Comparison of ENCODE assay signal across 10 mouse cellular contexts in the genomic region with DNA sequence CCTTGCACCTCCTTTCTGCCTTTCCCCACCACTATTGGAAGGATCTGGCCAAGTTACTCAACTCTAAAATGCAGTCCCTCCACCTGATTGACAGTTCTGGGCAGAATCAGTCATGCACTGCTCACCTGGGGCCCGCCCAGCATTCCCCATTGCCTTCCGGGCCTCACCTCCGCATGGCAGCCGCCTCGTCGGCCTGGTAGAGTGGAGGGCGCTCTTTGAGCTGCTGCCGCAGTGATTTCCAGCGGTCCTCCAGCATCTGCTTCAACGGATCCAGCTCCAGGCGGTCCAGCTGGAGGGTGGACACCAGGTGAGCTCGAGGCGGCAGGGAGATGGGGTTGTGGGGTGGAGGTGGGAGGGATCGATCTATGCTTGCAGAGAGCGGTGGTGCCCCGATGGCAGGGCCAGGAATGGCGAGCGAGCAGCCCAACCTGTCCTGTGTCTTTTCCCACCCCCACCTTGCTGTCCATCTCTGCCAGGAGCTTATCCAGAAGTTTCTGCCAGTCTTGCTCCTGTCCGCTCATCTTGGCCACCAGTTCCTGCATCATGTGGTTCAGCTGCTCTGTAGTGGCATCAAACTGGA. TPM values are rescaled to one million over a fixed set of nuclear protein-coding genes. Genes with fewer than 3 reads are reported as not detected.
DNase-seq lines count a peak whose midpoint lies in the region; ATAC-seq and TF ChIP-seq lines count a peak whose summit lies in the region.
"Had no signal": no experiment of that assay in that cellular context is flagged by ENCODE, and none has a peak within 500 bp of the region (broad histone marks: within the 10 kb centered on the region; RNA-seq: fewer than 3 reads in every experiment).

No protein-coding gene starts in this region.

- no peak overlapping the region for H3K27ac ChIP-seq in gastrocnemius, adult 2 months
- H3K27ac ChIP-seq in neural tube, embryonic 13.5 days (replicated peaks): no peak overlapping the region
- H3K27ac ChIP-seq in limb, embryonic 10.5 days: peak overlapping the region; percentile 50; the same call in 1 of the 2 replicates
- H3K27ac ChIP-seq in stomach, embryonic 16.5 days (ENCODE audit: low read length): no peak overlapping the region
- H3K27ac ChIP-seq: heart, embryonic 15.5 days had no signal

- peak; percentile 13 for DNase-seq in gastrocnemius, adult 2 months
- DNase-seq in gastrocnemius, adult 8-10 months (ENCODE audit: low spot score in 2 of 2): no peak
- no peak for DNase-seq in neural tube, embryonic 10.5 days (ENCODE audit: extremely low spot score, low spot score)
- DNase-seq in limb, embryonic 10.5 days (ENCODE audit: low spot score): no peak
- DNase-seq in cerebellum, adult 9-11 months: no peak
- no peak for DNase-seq in spleen, postnatal 4 days (ENCODE audit: low spot score in 2 of 2)

- intact Hi-C loops in gastrocnemius, adult 2 months (cut with DNase I): loop anchor here (1.0 to 5.0 kb wide), 2 partner anchors 127 to 219 kb away; no protein-coding TSS in a partner anchor

- 0 out of 2 replicates have a peak, but pooled peaks cover 9% of the 10 kb centered on the region for H3K9me3 ChIP-seq in neural tube, embryonic 13.5 days
- H3K9me3 ChIP-seq in limb, embryonic 10.5 days (replicated peaks): no peaks in the 10 kb centered on the region
- H3K9me3 ChIP-seq in stomach, embryonic 16.5 days (replicated peaks; ENCODE audit: control insufficient read depth, low read length): no peaks in the 10 kb centered on the region
- H3K9me3 ChIP-seq: heart, embryonic 15.5 days had no signal

- H3K4me2 ChIP-seq in neural tube, embryonic 13.5 days: no peak overlapping the region
- H3K4me2 ChIP-seq in stomach, embryonic 16.5 days (ENCODE audit: low read depth, low read length): peak overlapping the region; percentile 50

- 22% methylated on average over 19 of the region's 19 CpGs for WGBS in neural tube, embryonic 13.5 days
- WGBS in limb, embryonic 10.5 days: 14% methylated on average over 19 of the region's 19 CpGs
- 13% methylated on average over 19 of the region's 19 CpGs for WGBS in stomach, embryonic 16.5 days

- ATAC-seq in neural tube, embryonic 13.5 days (ENCODE audit: low read depth): peak; percentile 4; the same call in 1 of the 2 replicates
- peak; percentile 13; the same call in 1 of the 2 replicates for ATAC-seq in stomach, embryonic 16.5 days (ENCODE audit: insufficient read depth, low FRiP score)

- no peaks in the 10 kb centered on the region for H3K36me3 ChIP-seq in neural tube, embryonic 13.5 days
- H3K36me3 ChIP-seq in limb, embryonic 10.5 days: 0 out of 2 replicates have a peak, but pooled peaks cover under 1% of the 10 kb centered on the region
- no peaks in the 10 kb centered on the region for H3K36me3 ChIP-seq in stomach, embryonic 16.5 days (ENCODE audit: control insufficient read depth, insufficient read depth, low read length)
- H3K36me3 ChIP-seq: heart, embryonic 15.5 days had no signal

- peaks cover 12% of the 10 kb centered on the region for H3K4me1 ChIP-seq in neural tube, embryonic 13.5 days (replicated peaks)
- H3K4me1 ChIP-seq in limb, embryonic 10.5 days: peaks cover 46% of the 10 kb centered on the region
- peaks cover 6% of the 10 kb centered on the region for H3K4me1 ChIP-seq in stomach, embryonic 16.5 days (ENCODE audit: control insufficient read depth, insufficient read depth, low read length)

- H3K4me3 ChIP-seq in gastrocnemius, adult 2 months: no peak overlapping the region
- no peak overlapping the region for H3K4me3 ChIP-seq in neural tube, embryonic 13.5 days
- H3K4me3 ChIP-seq in limb, embryonic 10.5 days: 0 out of 2 replicates have a peak overlapping the region, but pooled peaks have one; percentile 13
- H3K4me3 ChIP-seq in stomach, embryonic 16.5 days (replicated peaks; ENCODE audit: low read length): peak overlapping the region; percentile 27
- H3K4me3 ChIP-seq: erythroblast, embryonic 14.5 days; heart, embryonic 15.5 days had no signal

- peaks cover 20% of the 10 kb centered on the region for H3K27me3 ChIP-seq in neural tube, embryonic 13.5 days
- H3K27me3 ChIP-seq in limb, embryonic 10.5 days (ENCODE audit: low read depth, poor library complexity, severe bottlenecking): peaks cover 28% of the 10 kb centered on the region
- peaks cover 6% of the 10 kb centered on the region for H3K27me3 ChIP-seq in stomach, embryonic 16.5 days (ENCODE audit: control insufficient read depth, insufficient read depth, low read length)

- TF ChIP-seq CTCF in gastrocnemius, adult 2 months (IDR thresholded peaks at IDR 0.05): no peak

- no peak overlapping the region for H3K9ac ChIP-seq in neural tube, embryonic 13.5 days
- H3K9ac ChIP-seq in stomach, embryonic 16.5 days (ENCODE audit: low read length): peak overlapping the region; percentile 54
- H3K9ac ChIP-seq: heart, embryonic 15.5 days had no signal

RNA-seq across cellular contexts. Expression of gene Ubald2, which starts 12.5 kb away (rescaled TPM):
- total RNA-seq in gastrocnemius, adult 2 months (2021): 10 to 100 TPM; 38.7 to 50.9 TPM
- 10 to 100 TPM; 35.1 to 63.5 (median 47.7) TPM for total RNA-seq in gastrocnemius, adult 8-10 months (2022)
- 40.7 and 55.0 TPM in 2 replicates for polyA plus RNA-seq in neural tube, embryonic 13.5 days (2015; fragmentation: Nextera tagmentation; extraction: Ambion mirVana)
- polyA plus RNA-seq in limb, embryonic 10.5 days (2016; fragmentation: Nextera tagmentation; extraction: Ambion mirVana): 44.1 and 51.8 TPM in 2 replicates
- 30.2 and 34.8 TPM in 2 replicates for polyA plus RNA-seq in stomach, embryonic 16.5 days (2015; fragmentation: Nextera tagmentation; extraction: Ambion mirVana)

RNA-seq across cellular contexts. Expression of gene Qrich2, which starts 19.6 kb away (rescaled TPM):
- under 1 TPM in 1 of 2 experiments, not detected in 1; 0.06 TPM for total RNA-seq in gastrocnemius, adult 2 months (2021)
- total RNA-seq in gastrocnemius, adult 8-10 months (2022): not detected
- not detected in 2 replicates for polyA plus RNA-seq in neural tube, embryonic 13.5 days (2015; fragmentation: Nextera tagmentation; extraction: Ambion mirVana)
- polyA plus RNA-seq in limb, embryonic 10.5 days (2016; fragmentation: Nextera tagmentation; extraction: Ambion mirVana): 0.36 and 0.44 TPM in 2 replicates
- 0.20 and 0.53 TPM in 2 replicates for polyA plus RNA-seq in stomach, embryonic 16.5 days (2015; fragmentation: Nextera tagmentation; extraction: Ambion mirVana)
- polyA plus RNA-seq: erythroblast, embryonic 14.5 days; heart, embryonic 15.5 days had no signal

RNA-seq across cellular contexts. Expression of gene Rnf157, which starts 33.6 kb away (rescaled TPM):
- 10 to 100 TPM; 24.3 to 32.0 TPM for total RNA-seq in gastrocnemius, adult 2 months (2021)
- 10 to 100 TPM; 23.0 to 29.5 (median 24.2) TPM for total RNA-seq in gastrocnemius, adult 8-10 months (2022)
- polyA plus RNA-seq in neural tube, embryonic 13.5 days (2015; fragmentation: Nextera tagmentation; extraction: Ambion mirVana): 64.8 and 72.0 TPM in 2 replicates
- 11.1 and 18.3 TPM in 2 replicates for polyA plus RNA-seq in limb, embryonic 10.5 days (2016; fragmentation: Nextera tagmentation; extraction: Ambion mirVana)
- 5.2 TPM in 2 replicates for polyA plus RNA-seq in stomach, embryonic 16.5 days (2015; fragmentation: Nextera tagmentation; extraction: Ambion mirVana)
- polyA plus RNA-seq: erythroblast, embryonic 14.5 days had no signal

RNA-seq across cellular contexts. Expression of gene Prpsap1, which starts 47.6 kb away (rescaled TPM):
- total RNA-seq in gastrocnemius, adult 2 months (2021): 10 to 100 TPM; 14.2 to 15.1 TPM
- total RNA-seq in gastrocnemius, adult 8-10 months (2022): 10 to 100 TPM; 10.4 to 12.7 (median 11.5) TPM
- 177 and 178 TPM in 2 replicates for polyA plus RNA-seq in neural tube, embryonic 13.5 days (2015; fragmentation: Nextera tagmentation; extraction: Ambion mirVana)
- polyA plus RNA-seq in limb, embryonic 10.5 days (2016; fragmentation: Nextera tagmentation; extraction: Ambion mirVana): 203 and 209 TPM in 2 replicates
- 190 and 195 TPM in 2 replicates for polyA plus RNA-seq in stomach, embryonic 16.5 days (2015; fragmentation: Nextera tagmentation; extraction: Ambion mirVana)

Comparison
In these comparisons a context has a peak if more than half of its experiments do, and no peak if none do; other contexts are left out.
1. H3K4me3 ChIP-seq: peak in limb, embryonic 10.5 days (single experiment) and stomach, embryonic 16.5 days (single experiment); none in gastrocnemius, adult 2 months (single experiment) and neural tube, embryonic 13.5 days (single experiment).